15 mouse cellular contexts compared by ENCODE assay signal in genomic region chr6:52232984-52233545, GRCm38 (mm10). TPM values are rescaled to one million over a fixed set of nuclear protein-coding genes. Genes with fewer than 3 reads are reported as not detected.
DNase-seq lines count a peak whose midpoint lies in the region; ATAC-seq and TF ChIP-seq lines count a peak whose summit lies in the region.
"Had no signal": no experiment of that assay in that cellular context is flagged by ENCODE, and none has a peak within 500 bp of the region (broad histone marks: within the 10 kb centered on the region; RNA-seq: fewer than 3 reads in every experiment).

No protein-coding gene starts in this region.

- no peak overlapping the region for H3K9ac ChIP-seq in lung, embryonic 14.5 days
- peak overlapping the region; percentile 98 for H3K9ac ChIP-seq in neural tube, embryonic 12.5 days
- H3K9ac ChIP-seq: hindbrain, embryonic 15.5 days had no signal

- H3K27ac ChIP-seq in lung, embryonic 14.5 days (ENCODE audit: low read depth), result no peak overlapping the region
- H3K27ac ChIP-seq in embryonic facial prominence, embryonic 10.5 days (replicated peaks), result no peak overlapping the region
- H3K27ac ChIP-seq in neural tube, embryonic 12.5 days, result peak overlapping the region; percentile 89
- H3K27ac ChIP-seq: hindbrain, embryonic 15.5 days had no signal

- H3K4me2 ChIP-seq in lung, embryonic 14.5 days, result no peak overlapping the region
- H3K4me2 ChIP-seq in neural tube, embryonic 12.5 days (replicated peaks), result peak overlapping the region; percentile 74
- H3K4me2 ChIP-seq: hindbrain, embryonic 15.5 days had no signal

- H3K4me3 ChIP-seq in lung, embryonic 14.5 days (ENCODE audit: low read depth, low read length), result peak overlapping the region; percentile 12
- no peak overlapping the region for H3K4me3 ChIP-seq in embryonic facial prominence, embryonic 10.5 days
- H3K4me3 ChIP-seq in neural tube, embryonic 12.5 days, result peak overlapping the region; percentile 78
- H3K4me3 ChIP-seq: hindbrain, embryonic 15.5 days had no signal

- peak; percentile 35 for DNase-seq in gastrocnemius, postnatal 14 days
- DNase-seq in gastrocnemius, postnatal 4 days (ENCODE audit: low spot score in 2 of 2), result no peak
- no peak for DNase-seq in lung, embryonic 14.5 days
- DNase-seq in lung, postnatal 25 days (ENCODE audit: low spot score), result no peak
- peak; percentile 51 for DNase-seq in embryonic facial prominence, embryonic 10.5 days (ENCODE audit: low spot score)
- DNase-seq in embryo, embryonic 10.5 days (ENCODE audit: low spot score), result no peak
- no peak for DNase-seq in frontal cortex, postnatal 14 days (ENCODE audit: low spot score in 2 of 2)
- DNase-seq: liver; lung, postnatal 10 days had no signal

- TF ChIP-seq CTCF in lung, embryonic 14.5 days (IDR thresholded peaks at IDR 0.05; ENCODE audit: low read depth), result no peak

- intact Hi-C loops in gastrocnemius, postnatal 14 days (cut with DNase I; ENCODE audit: low total_unique reads), result no loop called here

- H3K27me3 ChIP-seq in lung, embryonic 14.5 days (ENCODE audit: insufficient read depth, low read length), result peaks cover 99% of the 10 kb centered on the region
- H3K27me3 ChIP-seq in embryonic facial prominence, embryonic 10.5 days (replicated peaks; ENCODE audit: low read depth, poor library complexity, severe bottlenecking), result peaks cover 100% of the 10 kb centered on the region
- H3K27me3 ChIP-seq in neural tube, embryonic 12.5 days (replicated peaks), result peaks cover 55% of the 10 kb centered on the region

- WGBS in lung, embryonic 14.5 days, result 2% methylated on average over 23 of the region's 23 CpGs
- WGBS in embryonic facial prominence, embryonic 10.5 days, result 2% methylated on average over 23 of the region's 23 CpGs
- WGBS in neural tube, embryonic 12.5 days, result under 1% methylated on average over 23 of the region's 23 CpGs

- no peaks in the 10 kb centered on the region for H3K9me3 ChIP-seq in lung, embryonic 14.5 days (ENCODE audit: low read depth, low read length)
- H3K9me3 ChIP-seq in embryonic facial prominence, embryonic 10.5 days, result no peaks in the 10 kb centered on the region
- no peaks in the 10 kb centered on the region for H3K9me3 ChIP-seq in neural tube, embryonic 12.5 days
- H3K9me3 ChIP-seq: hindbrain, embryonic 15.5 days had no signal

- H3K36me3 ChIP-seq in lung, embryonic 14.5 days (ENCODE audit: insufficient read depth), result no peaks in the 10 kb centered on the region
- no peaks in the 10 kb centered on the region for H3K36me3 ChIP-seq in embryonic facial prominence, embryonic 10.5 days (replicated peaks)
- no peaks in the 10 kb centered on the region for H3K36me3 ChIP-seq in neural tube, embryonic 12.5 days
- H3K36me3 ChIP-seq: hindbrain, embryonic 15.5 days had no signal

- no peaks in the 10 kb centered on the region for H3K4me1 ChIP-seq in lung, embryonic 14.5 days (ENCODE audit: insufficient read depth)
- peaks cover 9% of the 10 kb centered on the region; the same call in 1 of the 2 replicates for H3K4me1 ChIP-seq in embryonic facial prominence, embryonic 10.5 days
- H3K4me1 ChIP-seq in neural tube, embryonic 12.5 days, result peaks cover 10% of the 10 kb centered on the region; the same call in 1 of the 2 replicates
- H3K4me1 ChIP-seq: hindbrain, embryonic 15.5 days had no signal

- no peak for ATAC-seq in lung, embryonic 14.5 days (ENCODE audit: insufficient read depth)
- ATAC-seq in neural tube, embryonic 12.5 days (ENCODE audit: low FRiP score, low read depth), result no peak

RNA-seq across cellular contexts. Expression of gene Hoxa9, which starts 2.2 kb away (rescaled TPM):
- total RNA-seq in gastrocnemius, postnatal 14 days (2021), result 1 to 10 TPM; 7.8 to 8.3 TPM
- total RNA-seq in gastrocnemius, postnatal 4 days (2021), result 10 to 100 TPM; 16.5 to 17.7 TPM
- 0.19 TPM in 1 of 2 replicates, not detected in the other for polyA plus RNA-seq in lung, embryonic 14.5 days (2014; fragmentation: Nextera tagmentation; extraction: Ambion mirVana)
- not detected in 2 replicates for polyA plus RNA-seq in embryonic facial prominence, embryonic 10.5 days (2016; fragmentation: Nextera tagmentation; extraction: Ambion mirVana)
- 124 and 131 TPM in 2 replicates for polyA plus RNA-seq in neural tube, embryonic 12.5 days (2016; fragmentation: Nextera tagmentation; extraction: Ambion mirVana)
- total RNA-seq: layer of hippocampus, postnatal 10 days; midbrain, postnatal 0 days had no signal
- polyA plus RNA-seq: cortical plate, adult 2 months; midbrain, postnatal 0 days had no signal

RNA-seq across cellular contexts. Expression of gene Hoxa10, which starts 7.6 kb away (rescaled TPM):
- 10 to 100 TPM; 16.3 to 22.7 TPM for total RNA-seq in gastrocnemius, postnatal 14 days (2021)
- 10 to 100 TPM; 31.5 to 32.3 TPM for total RNA-seq in gastrocnemius, postnatal 4 days (2021)
- not detected in 2 replicates for polyA plus RNA-seq in lung, embryonic 14.5 days (2014; fragmentation: Nextera tagmentation; extraction: Ambion mirVana)
- polyA plus RNA-seq in embryonic facial prominence, embryonic 10.5 days (2016; fragmentation: Nextera tagmentation; extraction: Ambion mirVana), result not detected in 2 replicates
- polyA plus RNA-seq in neural tube, embryonic 12.5 days (2016; fragmentation: Nextera tagmentation; extraction: Ambion mirVana), result 108 and 119 TPM in 2 replicates
- total RNA-seq: layer of hippocampus, postnatal 10 days; midbrain, postnatal 0 days had no signal
- polyA plus RNA-seq: cortical plate, adult 2 months; midbrain, postnatal 0 days had no signal

RNA-seq across cellular contexts. Expression of gene Hoxa7, which starts 11.4 kb away (rescaled TPM):
- 1 to 10 TPM; 6.3 to 7.3 TPM for total RNA-seq in gastrocnemius, postnatal 14 days (2021)
- total RNA-seq in gastrocnemius, postnatal 4 days (2021), result 10 to 100 TPM; 11.2 to 12.5 TPM
- 5.8 and 7.4 TPM in 2 replicates for polyA plus RNA-seq in lung, embryonic 14.5 days (2014; fragmentation: Nextera tagmentation; extraction: Ambion mirVana)
- 0.15 TPM in 1 of 2 replicates, not detected in the other for polyA plus RNA-seq in embryonic facial prominence, embryonic 10.5 days (2016; fragmentation: Nextera tagmentation; extraction: Ambion mirVana)
- 81.2 and 102 TPM in 2 replicates for polyA plus RNA-seq in neural tube, embryonic 12.5 days (2016; fragmentation: Nextera tagmentation; extraction: Ambion mirVana)
- total RNA-seq: layer of hippocampus, postnatal 10 days; midbrain, postnatal 0 days had no signal
- polyA plus RNA-seq: cortical plate, adult 2 months; midbrain, postnatal 0 days had no signal

RNA-seq across cellular contexts. Expression of gene Hoxa11, which starts 12.5 kb away (rescaled TPM):
- 1 to 10 TPM; 1.5 to 4.0 TPM for total RNA-seq in gastrocnemius, postnatal 14 days (2021)
- total RNA-seq in gastrocnemius, postnatal 4 days (2021), result 1 to 10 TPM; 6.0 to 6.6 TPM
- polyA plus RNA-seq in lung, embryonic 14.5 days (2014; fragmentation: Nextera tagmentation; extraction: Ambion mirVana), result not detected in 2 replicates
- not detected in 2 replicates for polyA plus RNA-seq in embryonic facial prominence, embryonic 10.5 days (2016; fragmentation: Nextera tagmentation; extraction: Ambion mirVana)
- polyA plus RNA-seq in neural tube, embryonic 12.5 days (2016; fragmentation: Nextera tagmentation; extraction: Ambion mirVana), result 10.8 and 13.4 TPM in 2 replicates
- total RNA-seq: adrenal gland, adult 18-20 months; layer of hippocampus, postnatal 10 days; midbrain, postnatal 0 days had no signal
- polyA plus RNA-seq: cortical plate, adult 2 months; hindbrain, embryonic 15.5 days; midbrain, postnatal 0 days had no signal

RNA-seq across cellular contexts. Expression of gene Gm28308, which starts 19.9 kb away (rescaled TPM):
- total RNA-seq in gastrocnemius, postnatal 14 days (2021), result under 1 TPM in 1 of 2 experiments, not detected in 1; 0.51 TPM
- under 1 TPM in 1 of 2 experiments, not detected in 1; 0.73 TPM for total RNA-seq in gastrocnemius, postnatal 4 days (2021)
- polyA plus RNA-seq in lung, embryonic 14.5 days (2014; fragmentation: Nextera tagmentation; extraction: Ambion mirVana), result not detected in 2 replicates
- polyA plus RNA-seq in embryonic facial prominence, embryonic 10.5 days (2016; fragmentation: Nextera tagmentation; extraction: Ambion mirVana), result not detected in 2 replicates
- not detected in 2 replicates for polyA plus RNA-seq in neural tube, embryonic 12.5 days (2016; fragmentation: Nextera tagmentation; extraction: Ambion mirVana)
- total RNA-seq: adrenal gland, adult 18-20 months; layer of hippocampus, postnatal 10 days; midbrain, postnatal 0 days had no signal
- polyA plus RNA-seq: cortical plate, adult 2 months; hindbrain, embryonic 15.5 days; midbrain, postnatal 0 days had no signal

Comparison
In these comparisons a context has a peak if more than half of its experiments do, and no peak if none do; other contexts are left out.
1. DNase-seq: peak in gastrocnemius, postnatal 14 days (single experiment) and embryonic facial prominence, embryonic 10.5 days (single experiment); none in gastrocnemius, postnatal 4 days (0 of 2), lung, embryonic 14.5 days (single experiment), lung, postnatal 25 days (single experiment), embryo, embryonic 10.5 days (single experiment) and frontal cortex, postnatal 14 days (0 of 2).
2. RNA of gene Hoxa9, which starts 2.2 kb away (polyA plus RNA-seq): 124 to 131 TPM in neural tube, embryonic 12.5 days; 0.19 TPM in lung, embryonic 14.5 days and not detected in embryonic facial prominence, embryonic 10.5 days; every median in the first group is over 100 times any median in the second.
3. RNA of gene Hoxa10, which starts 7.6 kb away (polyA plus RNA-seq): 108 to 119 TPM in neural tube, embryonic 12.5 days; not detected in lung, embryonic 14.5 days and not detected in embryonic facial prominence, embryonic 10.5 days; every median in the first group is over 100 times any median in the second.